Mouse (Mus musculus): Measurements from ENCODE around the gene Itgal. TPM values are rescaled to one million over a fixed set of nuclear protein-coding genes. Genes with fewer than 3 reads are reported as not detected.

Itgal gene
- 50.2 and 53.8 TPM in 2 replicates for polyA plus RNA-seq (2012; rRNA removed; ENCODE audit: low replicate concordance)

GRCm38 (mm10) chr7:127296098-127296497 lies at the start of gene Itgal:
Itgal (plus strand) TSS chr7:127296260.

DNA sequence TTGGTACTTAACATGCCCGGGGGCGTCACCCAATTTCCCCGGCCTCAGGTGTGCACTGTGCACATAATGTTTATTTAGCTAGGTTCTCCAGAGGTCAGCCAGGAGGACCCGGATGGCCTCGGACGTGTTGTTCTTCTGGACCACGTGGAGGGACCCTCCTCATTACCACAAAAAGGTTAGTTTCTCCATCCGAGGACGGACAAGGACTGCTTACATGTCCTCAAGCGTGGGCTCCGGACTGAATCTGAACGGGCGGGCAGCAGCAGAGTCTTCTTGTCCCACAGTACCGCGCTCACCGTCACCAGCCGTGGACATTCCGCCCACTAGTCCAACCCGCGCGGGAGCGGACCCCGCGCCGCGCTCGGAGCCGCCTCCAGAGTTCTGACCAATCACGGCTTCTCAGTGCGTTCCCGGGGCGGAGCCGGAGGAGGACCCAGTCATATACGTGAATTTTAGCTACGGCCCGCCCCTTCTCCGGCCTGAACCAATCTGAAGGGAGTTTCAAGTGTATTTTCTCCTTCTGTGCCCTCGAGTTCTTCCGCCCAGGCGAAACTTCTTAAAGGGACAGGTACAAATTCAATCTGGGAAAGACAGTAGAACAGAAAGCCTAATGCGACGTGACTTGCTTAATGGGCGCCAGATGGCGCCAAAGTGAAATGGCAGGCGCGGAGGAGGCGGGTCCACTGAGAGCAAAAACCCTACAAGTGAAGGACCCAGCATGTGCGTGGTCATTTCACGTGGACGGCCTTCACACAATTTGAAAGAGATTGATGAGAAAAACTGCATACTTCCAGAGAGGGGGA lies 35.5 kb upstream of the Itgal start, which contains the start of gene Dctpp1:
Gene Dctpp1, minus strand, starts transcription at position 401 of the 803 bp plus-strand sequence.

DNA sequence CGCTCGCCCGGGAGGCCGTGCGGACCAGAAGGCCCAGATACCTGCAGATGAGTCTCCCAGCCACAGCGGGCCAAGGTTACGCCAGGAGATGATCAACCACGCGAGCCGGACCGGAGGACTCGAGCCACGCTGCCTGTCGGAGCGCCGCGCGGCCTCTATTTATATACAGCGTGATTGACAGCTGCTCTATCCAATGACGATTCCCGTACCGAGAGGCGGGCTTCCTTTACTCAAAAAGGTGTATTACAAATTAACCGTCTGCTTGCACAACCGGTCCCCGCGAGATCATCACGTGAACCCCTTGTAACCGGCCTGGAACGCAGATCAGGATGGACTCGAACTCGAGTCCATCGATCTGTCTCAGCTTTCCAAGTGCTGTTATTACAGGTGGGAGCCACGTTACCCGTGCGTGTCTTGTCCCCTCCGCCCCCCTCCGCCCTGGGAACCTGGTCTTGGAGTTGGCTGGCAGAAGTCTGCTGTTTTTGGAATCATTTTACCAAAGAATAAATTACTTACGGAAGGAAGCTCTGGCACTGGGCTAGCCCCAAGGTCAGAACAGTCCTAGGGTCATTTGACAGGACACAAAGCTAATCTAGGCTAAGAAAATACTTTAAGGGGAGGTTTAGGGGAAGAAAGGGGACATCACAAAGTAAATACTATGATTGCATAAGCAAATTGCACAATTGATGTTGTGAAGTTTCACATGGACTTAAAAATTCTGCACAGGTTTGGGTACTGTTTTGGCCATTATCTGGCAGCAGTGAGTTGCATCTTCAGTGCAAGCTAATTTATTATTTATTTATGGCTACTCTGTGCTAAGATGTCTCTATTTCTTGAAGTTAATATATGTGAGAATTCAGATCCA lies 21.9 kb upstream of the Itgal start, which contains the start of gene Sephs2:
Gene Sephs2, minus strand, starts transcription at position 131 of the 865 bp plus-strand sequence.

DNA sequence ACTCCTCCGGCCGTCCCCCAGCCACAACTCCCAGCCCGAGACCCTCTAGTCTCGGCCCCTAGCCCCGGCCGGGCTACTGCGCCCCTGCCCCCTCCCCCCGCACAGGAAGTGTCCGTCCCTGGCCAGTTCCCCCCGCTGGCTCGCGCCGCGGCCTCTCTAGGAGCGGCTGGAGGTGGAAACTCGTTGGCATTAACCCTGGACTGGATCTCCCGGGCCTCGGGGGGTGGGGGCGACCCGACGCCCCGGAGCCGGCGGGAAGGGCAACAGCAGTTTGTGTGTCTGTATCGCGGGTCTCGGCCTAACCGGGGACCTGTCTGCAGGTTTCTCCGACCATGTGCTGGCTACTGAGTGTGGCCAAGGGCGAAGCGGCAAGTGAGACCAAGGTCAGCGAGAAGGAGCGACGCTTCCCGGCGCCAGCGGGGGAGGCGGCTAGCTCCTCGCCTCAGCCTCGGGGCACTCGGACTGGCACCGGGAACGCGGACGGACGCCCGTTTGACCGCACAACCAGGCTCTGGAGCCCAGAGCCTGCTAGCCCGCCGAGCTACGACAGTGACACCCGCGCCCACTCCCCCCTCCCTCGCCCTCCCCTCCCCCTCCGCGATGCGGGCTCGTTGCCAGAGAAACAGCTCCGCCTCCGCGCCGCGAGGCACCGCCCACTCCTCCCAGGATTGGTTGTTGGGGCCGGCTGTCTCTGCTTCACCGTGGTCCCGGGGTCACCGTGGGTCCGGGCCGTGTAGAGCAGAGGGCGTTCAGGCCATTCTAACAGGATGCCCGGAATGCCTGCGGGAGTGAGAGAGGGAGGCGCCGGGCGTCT lies 49.7 kb downstream of the Itgal start, which contains the start of gene Zfp768:
Gene Zfp768, minus strand, starts transcription at position 78 of the 814 bp plus-strand sequence.

GRCm38 (mm10) chr7:127375271-127376245 lies 79.5 kb downstream of the Itgal start, which contains the start of gene Zfp747:
Zfp747 (minus strand) TSS chr7:127376050.

Other genes starting within 250 kb of the Itgal start
- 0.34 TPM in 1 of 2 replicates, not detected in the other for gene Zg16, start 208.9 kb upstream of the Itgal start, polyA plus RNA-seq (2012; rRNA removed; ENCODE audit: low replicate concordance)
- 52.3 and 188 TPM in 2 replicates for gene AI467606, start 204.9 kb upstream of the Itgal start, polyA plus RNA-seq (2012; rRNA removed; ENCODE audit: low replicate concordance)
- 7.9 and 9.5 TPM in 2 replicates for gene Qprt, start 174.0 kb upstream of the Itgal start, polyA plus RNA-seq (2012; rRNA removed; ENCODE audit: low replicate concordance)
- 27.8 and 37.7 TPM in 2 replicates for gene Spn, start 158.4 kb upstream of the Itgal start, polyA plus RNA-seq (2012; rRNA removed; ENCODE audit: low replicate concordance)
- 20.9 and 26.3 TPM in 2 replicates for gene Cd2bp2, start 100.2 kb upstream of the Itgal start, polyA plus RNA-seq (2012; rRNA removed; ENCODE audit: low replicate concordance)
- gene Tbc1d10b, start 87.8 kb upstream of the Itgal start, polyA plus RNA-seq (2012; rRNA removed; ENCODE audit: low replicate concordance), result 33.9 and 43.0 TPM in 2 replicates
- 1.2 and 1,692 TPM in 2 replicates for gene Mylpf, start 87.4 kb upstream of the Itgal start, polyA plus RNA-seq (2012; rRNA removed; ENCODE audit: low replicate concordance)
- 9.6 and 16.8 TPM in 2 replicates for gene Zfp553, start 63.2 kb upstream of the Itgal start, polyA plus RNA-seq (2012; rRNA removed; ENCODE audit: low replicate concordance)
- gene Sept1, start 63.1 kb upstream of the Itgal start, polyA plus RNA-seq (2012; rRNA removed; ENCODE audit: low replicate concordance), result 75.4 and 186 TPM in 2 replicates
- 47.0 and 163 TPM in 2 replicates for gene Zfp771, start 52.0 kb upstream of the Itgal start, polyA plus RNA-seq (2012; rRNA removed; ENCODE audit: low replicate concordance)
- gene Dctpp1, start 35.6 kb upstream of the Itgal start, polyA plus RNA-seq (2012; rRNA removed; ENCODE audit: low replicate concordance), result 48.0 and 48.7 TPM in 2 replicates
- 26.2 and 37.4 TPM in 2 replicates for gene Sephs2, start 22.2 kb upstream of the Itgal start, polyA plus RNA-seq (2012; rRNA removed; ENCODE audit: low replicate concordance)
- 28.7 and 45.9 TPM in 2 replicates for gene Zfp768, start 49.3 kb downstream of the Itgal start, polyA plus RNA-seq (2012; rRNA removed; ENCODE audit: low replicate concordance)
- gene Zfp747, start 79.8 kb downstream of the Itgal start, polyA plus RNA-seq (2012; rRNA removed; ENCODE audit: low replicate concordance), result 7.4 and 8.2 TPM in 2 replicates
- gene 9130019O22Rik, start 90.9 kb downstream of the Itgal start, polyA plus RNA-seq (2012; rRNA removed; ENCODE audit: low replicate concordance), result 4.1 TPM in 2 replicates
- gene E430018J23Rik, start 97.4 kb downstream of the Itgal start, polyA plus RNA-seq (2012; rRNA removed; ENCODE audit: low replicate concordance), result 5.7 and 7.7 TPM in 2 replicates
- gene Zfp764, start 110.6 kb downstream of the Itgal start, polyA plus RNA-seq (2012; rRNA removed; ENCODE audit: low replicate concordance), result 6.5 and 8.7 TPM in 2 replicates
- 16.2 and 30.6 TPM in 2 replicates for gene Zfp688, start 125.8 kb downstream of the Itgal start, polyA plus RNA-seq (2012; rRNA removed; ENCODE audit: low replicate concordance)
- gene Zfp689, start 152.9 kb downstream of the Itgal start, polyA plus RNA-seq (2012; rRNA removed; ENCODE audit: low replicate concordance), result 4.8 and 7.4 TPM in 2 replicates
- gene Prr14, start 163.4 kb downstream of the Itgal start, polyA plus RNA-seq (2012; rRNA removed; ENCODE audit: low replicate concordance), result 89.9 and 116 TPM in 2 replicates
- gene Fbrs, start 182.9 kb downstream of the Itgal start, polyA plus RNA-seq (2012; rRNA removed; ENCODE audit: low replicate concordance), result 23.0 and 53.9 TPM in 2 replicates
- gene Srcap, start 215.7 kb downstream of the Itgal start, polyA plus RNA-seq (2012; rRNA removed; ENCODE audit: low replicate concordance), result 25.8 and 41.8 TPM in 2 replicates
- gene Gm42715, start 223.3 kb downstream of the Itgal start, polyA plus RNA-seq (2012; rRNA removed; ENCODE audit: low replicate concordance), result 7.2 and 11.5 TPM in 2 replicates